Mouse (Mus musculus): ENCODE results near the gene Nobox. TPM values are rescaled to one million over a fixed set of nuclear protein-coding genes. Genes with fewer than 3 reads are reported as not detected.

Gene Nobox
- total and polyA plus RNA-seq, 3 experiments, result not detected

GRCm38 (mm10) chr6:43312546-43312945 is 3.2 kb upstream of the Nobox start:
- dilution Hi-C loops (cut with MboI; ENCODE audit: extremely low pct_ligation_motif_present, extremely low pct_unique_long_range_greater_than_20kb, low sequenced_read_pairs), result no loop called here
- Histone ChIP-seq H3K27me3 (replicated peaks) (no peaks in the 10 kb centered on the region), H3K4me3 (replicated peaks in 1 of 3; ENCODE audit: low read depth in 2 of 3, low read length in 2 of 3, poor library complexity in 1 of 3) (no peak overlapping the region), H3K79me2 (replicated peaks; ENCODE audit: control insufficient read depth, extremely low read depth, insufficient read depth, poor library complexity, severe bottlenecking) (no peaks in the 10 kb centered on the region), H3K36me3 (replicated peaks in 1 of 2; ENCODE audit: control insufficient read depth in 1 of 2, insufficient read depth in 1 of 2, low read length in 1 of 2) (no peaks in the 10 kb centered on the region), H3K4me2 (ENCODE audit: insufficient read depth, low read depth, poor library complexity, severe bottlenecking) (no peak overlapping the region), H3K9me3 (replicated peaks; ENCODE audit: low read length) (no peaks in the 10 kb centered on the region), H3K9ac (ENCODE audit: insufficient read depth, low read depth) (no peak overlapping the region), H3K4me1 (ENCODE audit: control insufficient read depth in 1 of 2, insufficient read depth in 2 of 2) (no peaks in the 10 kb centered on the region), H3K27ac (ENCODE audit: insufficient read depth, low read depth) (no peak overlapping the region)
- in situ Hi-C loops (cut with MboI; ENCODE audit: low pct_ligation_motif_present, low pct_unique_long_range_greater_than_20kb, low sequenced_read_pairs), result no loop called here
- TF ChIP-seq E2F4 (IDR thresholded peaks at IDR 0.05; ENCODE audit: insufficient replicate concordance, low read depth, low read length), result no peak
- no peak for TF ChIP-seq CTCF (conservative IDR thresholded peaks at IDR 0.05 in 1 of 2, IDR thresholded peaks at IDR 0.05 in 1 of 2; ENCODE audit: low read depth in 2 of 2, low read length in 2 of 2)
- no peak for TF ChIP-seq MAZ (IDR thresholded peaks at IDR 0.05; ENCODE audit: low read depth, low read length)
- TF ChIP-seq POLR2AphosphoS2 (IDR thresholded peaks at IDR 0.05; ENCODE audit: low read depth, low read length), result no peak
- no peak for TF ChIP-seq IRF4 (IDR thresholded peaks at IDR 0.05; ENCODE audit: low read depth, low read length)
- TF ChIP-seq BHLHE40 (IDR thresholded peaks at IDR 0.05; ENCODE audit: low read depth, low read length), result no peak
- TF ChIP-seq MXI1 (IDR thresholded peaks at IDR 0.05; ENCODE audit: low read depth, low read length), result no peak
- TF ChIP-seq JUN (IDR thresholded peaks at IDR 0.05; ENCODE audit: insufficient read depth, low read depth, low read length), result no peak
- DNase-seq (ENCODE audit: extremely low read depth), result no peak

- in situ Hi-C loops (cut with MboI; ENCODE audit: low pct_ligation_motif_present, low pct_unique_long_range_greater_than_20kb, low sequenced_read_pairs), result no loop called here
- dilution Hi-C loops (cut with MboI; ENCODE audit: extremely low pct_ligation_motif_present, extremely low pct_unique_long_range_greater_than_20kb, low sequenced_read_pairs), result no loop called here
These were observed 717 bp upstream of the Nobox start for GRCm38 (mm10) chr6:43310071-43310470.

DNA sequence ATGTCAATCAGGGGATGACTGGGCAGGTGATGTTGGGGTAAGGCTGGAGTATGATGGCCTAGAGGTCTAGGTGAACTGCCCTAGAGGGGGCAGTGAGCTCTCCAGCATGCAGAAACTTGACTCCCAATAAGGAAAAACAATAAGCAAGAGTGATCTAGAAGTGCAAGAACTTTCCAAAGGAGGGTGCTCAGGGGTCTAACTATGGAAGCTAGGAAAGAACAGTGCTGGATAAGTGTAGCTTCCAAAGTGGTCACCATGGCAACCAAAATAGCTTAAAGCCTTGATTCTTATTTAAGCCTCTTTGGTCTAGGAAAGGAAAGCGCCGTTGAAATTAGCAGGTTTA is 11.9 kb downstream of the Nobox start:
- Histone ChIP-seq H3K27me3 (replicated peaks) (no peaks in the 10 kb centered on the region), H3K4me1 (ENCODE audit: control insufficient read depth in 1 of 2, insufficient read depth in 2 of 2) (no peaks in the 10 kb centered on the region), H3K27ac (ENCODE audit: insufficient read depth, low read depth) (no peak overlapping the region), H3K36me3 (replicated peaks in 1 of 2; ENCODE audit: control insufficient read depth in 1 of 2, insufficient read depth in 1 of 2, low read length in 1 of 2) (no peaks in the 10 kb centered on the region), H3K9me3 (replicated peaks; ENCODE audit: low read length) (no peaks in the 10 kb centered on the region), H3K9ac (ENCODE audit: insufficient read depth, low read depth) (no peak overlapping the region), H3K4me3 (replicated peaks in 1 of 3; ENCODE audit: low read depth in 2 of 3, low read length in 2 of 3, poor library complexity in 1 of 3) (no peak overlapping the region), H3K79me2 (replicated peaks; ENCODE audit: control insufficient read depth, extremely low read depth, insufficient read depth, poor library complexity, severe bottlenecking) (no peaks in the 10 kb centered on the region), H3K4me2 (ENCODE audit: insufficient read depth, low read depth, poor library complexity, severe bottlenecking) (no peak overlapping the region)
- in situ Hi-C loops (cut with MboI; ENCODE audit: low pct_ligation_motif_present, low pct_unique_long_range_greater_than_20kb, low sequenced_read_pairs), result no loop called here
- dilution Hi-C loops (cut with MboI; ENCODE audit: extremely low pct_ligation_motif_present, extremely low pct_unique_long_range_greater_than_20kb, low sequenced_read_pairs), result no loop called here
- no peak for DNase-seq (ENCODE audit: extremely low read depth)
- no peak for TF ChIP-seq SIN3A (IDR thresholded peaks at IDR 0.05; ENCODE audit: low read length)
- no peak for TF ChIP-seq NELFE (IDR thresholded peaks at IDR 0.05; ENCODE audit: low read depth, low read length)
- no peak for TF ChIP-seq PAX5 (IDR thresholded peaks at IDR 0.05; ENCODE audit: low read length)
- no peak for TF ChIP-seq TBP (conservative IDR thresholded peaks at IDR 0.05; ENCODE audit: low read depth, low read length)
- no peak for TF ChIP-seq ETS1 (conservative IDR thresholded peaks at IDR 0.05; ENCODE audit: low read depth, low read length)
- no peak for TF ChIP-seq RCOR1 (conservative IDR thresholded peaks at IDR 0.05; ENCODE audit: low read depth, low read length)
- no peak for TF ChIP-seq E2F4 (IDR thresholded peaks at IDR 0.05; ENCODE audit: insufficient replicate concordance, low read depth, low read length)
- TF ChIP-seq HCFC1 (IDR thresholded peaks at IDR 0.05; ENCODE audit: low read depth, low read length), result no peak
- no peak for TF ChIP-seq NRF1 (IDR thresholded peaks at IDR 0.05; ENCODE audit: low read depth, low read length)
- TF ChIP-seq ZKSCAN1 (IDR thresholded peaks at IDR 0.05; ENCODE audit: borderline replicate concordance, low read depth, low read length), result no peak
- no peak for TF ChIP-seq POLR2A (IDR thresholded peaks at IDR 0.05; ENCODE audit: low read depth, low read length)
- no peak for TF ChIP-seq RAD21 (IDR thresholded peaks at IDR 0.05; ENCODE audit: low read depth, low read length)
- TF ChIP-seq GABPA (IDR thresholded peaks at IDR 0.05; ENCODE audit: insufficient replicate concordance, low read depth, low read length), result no peak
- no peak for TF ChIP-seq MAFK (IDR thresholded peaks at IDR 0.05; ENCODE audit: insufficient replicate concordance, low read length)
- TF ChIP-seq TCF12 (IDR thresholded peaks at IDR 0.05; ENCODE audit: low read depth, low read length), result no peak
- TF ChIP-seq MYC (IDR thresholded peaks at IDR 0.05; ENCODE audit: low read depth, low read length), result no peak
- TF ChIP-seq KAT2A (IDR thresholded peaks at IDR 0.05; ENCODE audit: insufficient replicate concordance, low read length), result no peak

More at GRCm38 (mm10) chr6:43310071-43310470, 717 bp upstream of the Nobox start:
- H3K9me3 ChIP-seq (replicated peaks; ENCODE audit: low read length), result no peaks in the 10 kb centered on the region
- no peak overlapping the region for H3K4me3 ChIP-seq (replicated peaks in 1 of 3; ENCODE audit: low read depth in 2 of 3, low read length in 2 of 3, poor library complexity in 1 of 3)
- no peak overlapping the region for H3K27ac ChIP-seq (ENCODE audit: insufficient read depth, low read depth)
- H3K9ac ChIP-seq (ENCODE audit: insufficient read depth, low read depth), result no peak overlapping the region
- TF ChIP-seq ZC3H11A (IDR thresholded peaks at IDR 0.05; ENCODE audit: low read depth, low read length), result no peak
- TF ChIP-seq USF1 (IDR thresholded peaks at IDR 0.05; ENCODE audit: low read depth, low read length), result no peak
- no peak for TF ChIP-seq POLR2A (IDR thresholded peaks at IDR 0.05; ENCODE audit: low read depth, low read length)
- TF ChIP-seq RAD21 (IDR thresholded peaks at IDR 0.05; ENCODE audit: low read depth, low read length), result no peak
- TF ChIP-seq ETS1 (conservative IDR thresholded peaks at IDR 0.05; ENCODE audit: low read depth, low read length), result no peak
- no peak for TF ChIP-seq USF2 (conservative IDR thresholded peaks at IDR 0.05; ENCODE audit: low read depth, low read length)
- TF ChIP-seq KAT2A (IDR thresholded peaks at IDR 0.05; ENCODE audit: insufficient replicate concordance, low read length), result no peak
- TF ChIP-seq ZKSCAN1 (IDR thresholded peaks at IDR 0.05; ENCODE audit: borderline replicate concordance, low read depth, low read length), result no peak
- TF ChIP-seq GABPA (IDR thresholded peaks at IDR 0.05; ENCODE audit: insufficient replicate concordance, low read depth, low read length), result no peak
- no peak for TF ChIP-seq TBP (conservative IDR thresholded peaks at IDR 0.05; ENCODE audit: low read depth, low read length)
- TF ChIP-seq SIN3A (IDR thresholded peaks at IDR 0.05; ENCODE audit: low read length), result no peak
- no peaks in the 10 kb centered on the region for H3K27me3 ChIP-seq (replicated peaks)
- no peak overlapping the region for H3K4me2 ChIP-seq (ENCODE audit: insufficient read depth, low read depth, poor library complexity, severe bottlenecking)
- no peaks in the 10 kb centered on the region for H3K36me3 ChIP-seq (replicated peaks in 1 of 2; ENCODE audit: control insufficient read depth in 1 of 2, insufficient read depth in 1 of 2, low read length in 1 of 2)
- no peaks in the 10 kb centered on the region for H3K79me2 ChIP-seq (replicated peaks; ENCODE audit: control insufficient read depth, extremely low read depth, insufficient read depth, poor library complexity, severe bottlenecking)
- H3K4me1 ChIP-seq (ENCODE audit: control insufficient read depth in 1 of 2, insufficient read depth in 2 of 2), result no peaks in the 10 kb centered on the region
- no peak for DNase-seq (ENCODE audit: extremely low read depth)
